Mouse (Mus musculus) kidney, adult 11 months (tissue): ENCODE measurements around the gene Prim2.

Source experiments
- DNase-seq: peaks from one replicate; pipeline ENCODE4 v3.0.0; 2022

The Prim2 gene

DNA sequence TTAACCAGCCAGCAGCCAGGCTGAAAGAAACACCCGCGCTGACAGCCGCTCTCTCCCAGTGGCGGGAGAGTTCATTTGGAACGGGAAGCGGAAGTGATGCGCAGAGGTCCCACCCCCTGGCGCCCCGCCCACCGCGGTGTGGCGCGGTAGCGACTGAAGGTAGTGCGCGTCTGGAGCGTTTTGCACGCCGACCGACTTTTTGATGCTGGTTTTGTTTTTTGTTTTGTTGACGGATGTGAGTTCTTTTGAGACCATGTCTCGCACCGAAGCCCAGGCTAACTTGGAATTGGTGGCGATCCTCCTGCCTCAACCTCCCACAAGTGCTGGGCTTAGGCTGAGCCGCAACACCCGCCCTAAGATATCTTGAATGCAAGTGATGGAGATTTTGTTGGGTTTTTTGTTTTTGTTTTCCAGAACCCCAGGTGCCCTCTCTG lies at the start of gene Prim2:
Gene Prim2 (minus strand): TSS at position 88 of the 434 bp plus-strand sequence.
- peak; percentile 75 for DNase-seq

DNA sequence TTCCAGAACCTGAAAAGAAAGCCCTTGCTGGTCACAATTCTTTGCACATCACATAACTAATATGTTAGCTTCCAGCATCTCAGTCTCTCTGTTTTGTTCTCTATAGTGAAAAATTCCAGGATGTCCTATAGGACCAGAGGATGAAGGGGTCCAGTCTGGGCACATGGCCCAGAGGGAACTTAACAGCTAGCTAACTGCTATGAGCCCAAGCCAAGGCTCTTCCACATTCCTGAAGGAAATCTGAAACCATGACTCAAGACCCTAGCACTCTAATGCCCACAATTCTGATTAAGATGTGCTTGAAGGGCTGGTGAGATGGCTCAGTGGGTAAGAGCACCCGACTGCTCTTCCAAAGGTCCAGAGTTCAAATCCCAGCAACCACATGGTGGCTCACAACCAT lies 48.0 kb upstream of the Prim2 start:
- no peak for DNase-seq

DNA sequence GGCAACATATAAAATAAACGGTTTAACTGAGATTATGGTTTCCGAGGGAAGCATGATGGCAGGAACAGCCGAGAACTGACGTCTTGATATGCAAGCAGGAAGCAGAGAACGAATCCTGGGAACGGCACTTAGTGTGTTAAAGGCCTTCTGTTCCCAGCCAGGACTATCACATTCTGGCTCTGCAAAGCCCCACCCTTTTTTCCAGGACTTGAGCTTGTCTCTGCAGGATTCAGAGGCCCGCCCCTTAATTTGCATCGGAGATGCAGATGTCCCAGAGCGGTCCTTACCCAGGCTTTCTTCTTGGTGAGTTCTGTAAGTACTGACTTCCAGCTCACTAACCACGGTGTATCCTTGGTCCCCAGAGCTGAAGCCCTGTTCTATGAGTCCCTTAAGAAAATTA lies 45.2 kb upstream of the Prim2 start:
- DNase-seq = no peak

DNA sequence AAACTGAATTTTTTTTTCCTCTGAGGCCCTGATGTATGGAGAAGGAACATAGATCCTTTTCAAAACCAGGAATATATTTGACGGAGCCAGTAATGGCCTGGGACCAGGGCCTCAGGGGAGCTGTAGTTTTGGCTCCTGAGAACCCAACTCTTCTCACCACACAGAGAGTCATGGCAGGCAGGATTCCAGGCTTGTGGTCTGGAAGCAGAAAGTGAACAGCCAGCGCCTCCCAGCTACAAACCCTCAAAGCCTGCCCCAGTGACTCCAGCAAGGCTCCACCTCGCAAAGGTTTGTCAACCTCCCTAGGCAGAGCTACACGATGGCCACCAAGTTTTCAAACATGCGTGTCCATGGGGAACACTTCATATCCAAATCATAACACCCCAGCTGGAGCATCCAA lies 42.4 kb upstream of the Prim2 start:
- no peak for DNase-seq

DNA sequence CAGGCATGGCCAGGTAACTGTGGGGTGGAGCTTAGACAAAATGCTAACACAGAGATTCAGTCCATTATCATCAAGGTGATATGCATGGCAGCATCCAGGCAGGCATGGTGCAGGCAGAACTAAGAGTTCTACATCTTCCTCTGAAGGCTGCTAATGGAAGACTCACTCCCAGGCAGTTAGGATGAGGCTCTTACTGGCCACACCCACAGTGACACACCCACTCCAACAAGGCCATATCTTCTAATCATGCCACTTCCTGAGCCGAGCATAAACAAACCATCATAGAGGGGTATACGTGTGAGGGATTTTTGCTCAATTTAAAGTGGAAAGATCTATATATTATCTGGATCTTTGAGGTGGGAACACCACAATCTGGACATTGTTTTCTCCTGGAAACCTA lies 40.0 kb upstream of the Prim2 start:
- no peak for DNase-seq

DNA sequence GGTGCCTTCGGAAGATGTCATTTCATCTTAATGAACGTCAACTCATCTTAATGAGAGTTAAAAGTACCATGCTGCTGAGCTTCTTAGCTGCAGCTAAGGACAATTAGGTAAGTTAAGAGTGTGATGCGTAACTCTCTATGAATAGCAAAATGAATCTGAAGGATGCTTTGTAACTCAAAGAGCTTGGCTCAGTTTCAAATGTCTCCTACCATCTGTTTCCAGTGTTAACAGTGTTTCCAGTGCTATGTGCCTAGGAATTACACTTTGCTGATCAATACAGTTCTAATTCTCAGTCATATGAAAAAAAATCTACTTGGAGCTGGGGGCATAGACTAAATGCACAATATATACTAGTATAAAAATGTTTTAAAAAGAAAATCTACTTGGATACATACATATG lies 31.6 kb upstream of the Prim2 start:
- DNase-seq = no peak

DNA sequence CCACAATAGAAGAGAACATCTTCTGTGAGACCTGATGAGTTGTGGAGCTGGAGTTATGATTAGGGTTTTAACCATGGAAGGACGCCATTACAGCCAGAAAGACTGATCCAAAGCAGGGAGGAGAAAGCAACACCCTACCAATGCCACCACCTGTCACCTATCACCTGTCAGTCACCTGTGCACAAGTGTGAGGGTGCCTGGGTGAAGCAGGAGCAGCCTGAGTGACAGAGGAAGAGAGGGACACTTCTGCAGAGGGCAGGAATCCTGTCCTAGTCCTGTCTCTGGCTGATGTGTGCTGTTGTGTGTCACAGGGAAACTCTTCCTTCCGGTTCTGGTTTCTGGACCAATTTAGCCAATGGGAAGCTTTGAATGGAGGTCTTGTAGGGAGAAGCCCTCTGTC lies 26.4 kb upstream of the Prim2 start:
- DNase-seq = no peak

DNA sequence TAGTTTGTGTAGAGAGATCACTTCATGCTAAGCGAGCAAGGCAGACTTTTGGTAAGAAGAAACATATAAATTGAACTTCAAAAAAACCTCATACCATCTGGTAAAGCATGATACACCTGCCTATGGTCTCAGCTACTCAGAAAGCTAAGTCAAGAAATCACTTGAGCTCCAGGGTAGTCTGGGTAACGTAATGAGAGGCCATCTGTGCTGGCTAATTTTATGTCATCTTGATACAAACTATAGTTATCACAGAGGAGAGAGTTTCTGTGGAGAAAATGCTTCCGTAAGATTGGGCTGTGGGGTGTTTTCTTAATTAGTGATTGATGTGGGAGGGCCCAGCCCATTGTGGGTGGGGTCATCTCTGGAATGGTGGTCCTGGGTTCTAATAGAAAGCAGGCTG lies 24.3 kb upstream of the Prim2 start:
- no peak for DNase-seq

DNA sequence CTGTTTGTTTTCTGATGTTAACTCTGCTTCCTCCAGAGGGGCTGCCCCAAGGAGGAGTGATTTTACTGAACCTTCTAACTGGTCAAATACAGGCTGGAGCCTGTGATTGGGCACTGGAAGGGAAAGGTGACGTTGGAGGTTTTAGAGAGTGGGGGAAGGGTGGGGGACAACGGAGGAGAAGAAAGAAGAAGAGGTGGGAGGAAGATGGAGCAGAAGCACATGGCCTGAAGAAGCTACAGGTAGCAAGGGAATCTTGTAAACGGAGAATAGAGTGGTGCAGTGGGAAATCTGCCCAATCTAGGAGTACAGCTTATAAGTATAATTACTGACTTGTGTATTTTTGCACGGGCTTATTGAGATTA lies 20.5 kb upstream of the Prim2 start:
- no peak for DNase-seq

DNA sequence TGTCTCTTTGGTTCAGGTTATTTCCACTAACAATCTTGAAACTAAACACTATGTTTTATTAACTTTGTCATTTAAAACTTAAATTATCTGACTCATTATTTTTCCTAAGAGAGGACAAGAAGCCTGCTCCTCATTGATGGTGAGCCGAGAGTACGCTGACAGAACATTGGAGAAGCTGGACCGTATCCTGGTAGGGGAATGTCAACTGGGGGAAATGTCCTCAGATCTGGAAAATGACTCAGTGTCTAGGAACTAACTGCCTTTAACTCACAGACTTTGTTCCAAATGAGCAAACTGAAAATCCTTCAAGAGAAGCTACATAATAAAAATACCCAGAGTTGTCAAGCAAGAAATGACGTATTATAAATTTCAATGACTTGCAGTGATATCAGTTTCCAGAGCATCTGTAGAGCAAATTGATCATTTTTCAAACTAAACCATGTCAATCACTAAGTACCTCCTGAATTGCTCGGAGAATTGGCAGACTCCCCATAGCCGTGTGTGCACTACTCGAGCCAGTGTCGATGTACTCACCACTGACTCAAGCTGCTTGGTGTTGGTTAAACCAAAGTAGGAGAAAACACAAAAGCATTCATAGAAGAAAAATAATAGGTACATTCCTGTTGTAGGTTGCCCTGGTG lies 20.0 kb upstream of the Prim2 start:
- DNase-seq = no peak

DNA sequence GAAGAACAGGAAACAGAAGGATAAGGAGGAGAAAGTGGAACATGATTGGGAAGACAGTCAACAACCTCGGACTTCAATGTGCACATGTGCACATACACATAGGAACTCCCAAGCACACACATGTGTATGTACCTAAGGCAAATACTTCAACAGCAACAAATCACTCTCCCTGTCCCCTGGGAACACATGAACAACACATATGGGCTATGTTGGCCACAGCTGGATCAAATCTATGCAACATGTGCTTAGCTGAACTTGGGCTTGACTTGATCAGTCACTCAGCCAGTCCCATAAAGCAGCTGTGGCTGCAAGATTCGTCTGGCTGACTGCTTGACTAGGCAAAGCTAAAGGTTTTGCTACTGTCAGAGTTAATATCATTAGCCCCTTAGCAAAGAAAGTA lies 19.2 kb upstream of the Prim2 start:
- no peak for DNase-seq

DNA sequence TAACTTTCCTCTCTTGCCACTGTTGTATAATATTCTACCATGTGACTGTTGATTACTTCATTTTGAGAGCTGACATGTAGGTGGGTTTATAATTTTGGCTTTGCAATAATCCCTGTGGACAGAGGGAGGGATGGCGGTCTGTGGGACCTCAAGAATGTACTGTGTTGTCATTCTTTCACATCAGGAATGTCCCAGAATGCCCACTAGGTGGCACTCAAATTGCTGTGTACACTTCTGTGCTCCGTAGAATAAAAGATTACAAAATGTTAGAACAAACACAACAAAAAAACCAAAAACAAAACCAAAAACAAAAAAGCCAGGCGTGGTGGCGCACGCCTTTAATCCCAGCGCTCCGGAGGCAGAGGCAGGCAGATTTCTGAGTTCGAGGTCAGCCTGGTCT lies 14.9 kb upstream of the Prim2 start:
- no peak for DNase-seq

DNA sequence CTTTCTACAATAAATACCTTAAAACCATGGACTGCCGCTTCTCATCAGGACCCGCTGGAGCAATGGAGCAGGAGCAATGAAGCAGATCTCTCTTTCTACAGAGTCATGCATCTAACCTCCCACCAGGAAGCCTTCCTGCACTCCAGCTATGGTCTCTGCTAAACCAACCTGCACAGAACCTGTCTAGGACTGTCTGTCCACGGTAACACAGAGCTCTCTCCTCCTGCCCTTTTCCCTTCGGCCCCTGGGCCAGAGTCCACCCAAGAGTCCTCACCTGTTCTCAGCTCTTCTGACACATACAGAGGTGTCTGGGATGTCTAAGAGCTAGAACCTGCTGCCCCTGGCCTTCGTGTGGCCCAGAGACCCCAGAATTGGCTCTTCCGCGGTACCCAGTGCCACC lies 11.3 kb upstream of the Prim2 start:
- peak; percentile 17 for DNase-seq

DNA sequence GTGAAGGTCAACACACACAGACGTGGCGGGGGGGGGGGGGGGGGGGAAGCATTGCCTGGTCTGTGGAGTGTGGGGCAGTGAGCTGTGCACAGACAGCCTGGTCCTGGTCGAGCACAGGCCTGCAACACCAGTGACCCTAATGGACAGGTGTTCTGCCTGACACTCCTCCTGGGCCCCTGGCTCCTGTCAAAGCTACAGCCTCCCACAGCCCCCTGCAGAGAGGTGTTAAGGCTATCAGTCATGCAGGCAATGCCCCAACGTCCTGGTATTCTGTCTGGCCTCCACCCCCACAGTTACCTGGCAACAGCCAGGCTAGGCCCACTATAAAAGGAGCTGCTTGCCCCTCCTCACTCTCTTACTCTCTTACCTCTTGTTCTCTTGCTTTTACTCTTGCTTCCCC lies 10.8 kb upstream of the Prim2 start:
- DNase-seq = no peak

DNA sequence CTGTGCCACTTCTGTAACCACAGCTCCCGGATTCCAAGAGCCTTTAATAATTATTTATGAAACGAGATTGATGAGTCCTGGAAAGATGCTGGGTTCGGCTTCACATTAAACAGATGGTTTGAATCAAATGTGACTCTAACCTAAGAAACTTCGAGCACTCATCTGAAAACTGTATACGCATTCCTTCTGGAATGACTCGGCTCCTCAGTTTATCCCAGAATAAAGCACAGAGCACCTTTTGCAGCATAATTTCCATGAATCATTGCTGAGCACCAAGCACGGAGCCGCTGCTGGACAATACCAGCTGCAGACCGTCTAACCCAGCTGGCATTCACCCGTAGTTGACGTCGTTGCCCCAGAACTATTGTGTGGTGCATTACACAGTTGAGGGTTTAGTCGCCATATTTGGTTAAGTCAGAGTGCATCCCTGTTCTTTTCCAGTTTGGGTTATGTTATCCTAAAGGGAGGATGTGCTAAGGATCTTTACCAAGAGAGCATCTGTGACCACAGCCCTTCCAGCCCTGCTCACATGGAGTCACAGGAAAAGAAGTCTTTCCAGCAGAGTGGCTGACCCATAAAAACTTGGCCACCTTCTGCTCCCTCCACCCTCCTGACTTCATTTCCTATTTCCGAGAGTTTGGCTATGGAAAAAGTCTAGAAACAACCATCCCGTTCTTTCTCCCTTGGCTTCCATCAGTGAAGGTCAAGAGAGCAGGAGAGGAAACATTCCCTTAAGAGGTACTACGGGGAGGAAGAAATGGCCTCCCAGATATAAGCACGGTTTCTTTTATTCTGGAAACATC lies 3.8 kb upstream of the Prim2 start:
- no peak for DNase-seq

DNA sequence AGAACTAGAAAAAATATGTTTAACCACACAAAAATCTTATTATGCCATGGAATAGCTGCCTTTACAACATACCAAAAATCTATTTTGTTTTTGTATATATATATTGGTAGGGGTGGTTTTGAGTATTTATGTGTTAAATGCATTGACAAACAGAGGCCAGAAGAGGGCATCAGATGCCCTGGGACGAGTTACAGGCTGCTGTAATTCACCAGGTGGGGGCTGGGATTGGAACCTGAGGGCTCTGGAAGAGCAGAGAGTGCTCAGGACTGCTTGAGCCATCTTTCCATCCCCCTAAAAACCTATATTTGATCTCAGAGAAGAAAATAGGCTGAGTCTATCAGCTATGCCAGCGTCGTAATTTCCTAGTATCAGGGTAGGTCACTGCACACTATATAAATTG lies 2.9 kb upstream of the Prim2 start:
- DNase-seq = no peak

DNA sequence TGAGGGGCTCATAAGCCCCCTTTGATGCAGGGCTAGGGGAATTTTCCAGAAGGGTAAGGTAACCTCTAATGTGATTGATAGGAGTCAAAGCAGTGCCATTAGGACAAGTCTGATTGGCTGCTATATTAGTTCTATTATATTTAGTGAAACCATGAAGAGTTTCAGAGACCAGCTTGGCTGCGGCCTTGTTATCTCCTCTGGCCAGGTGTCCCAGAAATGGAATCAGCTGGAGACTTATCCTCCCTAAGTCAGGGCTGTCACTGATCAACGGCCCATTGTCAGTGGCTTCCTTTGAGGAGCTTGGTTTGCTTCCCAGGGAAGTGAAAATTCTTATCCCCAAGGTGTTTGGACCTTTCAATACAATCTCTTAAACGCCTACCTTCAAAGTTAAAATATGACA lies 2.5 kb upstream of the Prim2 start:
- no peak for DNase-seq

DNA sequence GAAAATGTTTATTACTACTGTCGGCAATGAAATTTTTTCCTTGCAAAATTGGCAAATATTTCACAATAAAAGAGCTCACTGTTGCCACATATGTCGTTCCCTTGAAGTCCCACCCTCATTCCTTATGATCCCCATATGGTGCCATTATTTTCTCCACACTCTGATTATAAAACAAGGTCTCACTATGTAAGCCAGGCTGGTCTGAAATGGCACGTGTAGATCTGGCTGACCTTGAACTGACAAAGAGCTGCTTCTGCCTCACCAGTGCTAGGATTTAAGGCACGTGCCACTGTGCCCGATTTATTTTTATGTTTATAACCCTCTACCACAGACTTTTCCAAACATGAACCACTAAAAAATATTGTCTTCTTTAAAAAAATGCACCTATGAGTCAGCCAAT lies 1.8 kb upstream of the Prim2 start:
- DNase-seq = no peak

DNA sequence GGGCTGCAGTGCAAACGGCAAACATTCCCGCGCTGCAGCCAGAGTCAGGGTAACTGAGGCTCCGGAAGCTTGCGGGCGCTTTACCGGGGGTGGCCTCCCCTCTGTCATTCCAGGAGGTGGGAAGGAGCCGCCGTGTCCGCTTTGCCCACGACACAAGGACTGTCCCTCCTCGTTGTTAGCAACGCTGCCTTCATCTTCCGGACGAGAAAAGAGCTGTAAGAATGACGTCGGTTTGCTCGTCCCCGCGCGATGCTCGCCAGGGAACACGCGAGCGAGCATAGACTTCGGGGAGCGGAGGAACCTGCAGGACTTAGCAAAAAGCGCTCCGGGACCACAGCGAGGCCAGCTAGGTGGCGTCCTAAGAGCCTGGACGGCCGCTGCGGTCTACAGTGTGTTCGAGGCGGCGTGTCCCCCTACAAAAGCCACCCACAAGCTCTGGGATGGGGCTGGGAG lies 595 bp upstream of the Prim2 start:
- peak; percentile 39 for DNase-seq

DNA sequence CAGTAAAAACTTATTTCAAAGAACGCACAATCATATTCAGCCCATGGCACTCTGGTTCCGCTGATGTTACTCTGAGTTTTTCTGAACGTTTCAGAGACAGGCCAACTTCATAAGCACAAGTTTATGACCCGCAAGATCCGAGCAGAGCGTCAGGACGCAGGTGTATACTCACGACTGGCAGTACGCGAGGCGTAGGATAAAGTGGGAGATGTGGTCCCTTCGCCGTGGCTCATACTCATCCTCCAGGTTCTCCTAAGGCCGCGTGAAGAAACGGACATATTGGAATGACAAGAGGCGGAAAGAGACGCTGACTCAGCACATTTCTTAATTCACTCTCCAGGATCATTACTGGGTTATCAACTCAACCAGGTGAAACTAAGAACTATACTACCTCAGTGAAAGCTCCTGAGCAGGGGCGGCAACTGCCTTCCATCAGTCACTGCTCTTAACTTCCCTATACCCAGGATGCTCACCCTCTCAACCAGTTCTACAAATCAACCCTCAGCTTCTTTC lies 5.9 kb downstream of the Prim2 start:
- no peak for DNase-seq

DNA sequence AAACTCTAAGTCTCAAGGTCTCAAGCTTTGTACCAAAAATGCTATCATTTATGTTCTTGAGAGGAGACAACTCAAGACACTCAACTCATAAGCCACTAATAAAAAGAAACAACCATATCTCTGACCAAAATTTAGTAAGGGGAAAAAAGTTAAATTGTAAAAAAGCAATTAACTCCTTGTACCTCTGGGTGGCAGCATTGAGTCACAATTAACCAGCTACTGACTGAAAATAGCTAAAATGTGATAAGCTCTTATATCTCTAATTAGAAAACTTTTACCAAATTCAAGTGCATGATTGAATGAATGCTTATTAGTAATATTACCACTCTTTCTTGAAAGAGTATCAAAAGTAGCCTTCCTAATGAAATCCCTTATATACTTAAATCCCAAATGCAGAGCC lies 6.4 kb downstream of the Prim2 start:
- no peak for DNase-seq

DNA sequence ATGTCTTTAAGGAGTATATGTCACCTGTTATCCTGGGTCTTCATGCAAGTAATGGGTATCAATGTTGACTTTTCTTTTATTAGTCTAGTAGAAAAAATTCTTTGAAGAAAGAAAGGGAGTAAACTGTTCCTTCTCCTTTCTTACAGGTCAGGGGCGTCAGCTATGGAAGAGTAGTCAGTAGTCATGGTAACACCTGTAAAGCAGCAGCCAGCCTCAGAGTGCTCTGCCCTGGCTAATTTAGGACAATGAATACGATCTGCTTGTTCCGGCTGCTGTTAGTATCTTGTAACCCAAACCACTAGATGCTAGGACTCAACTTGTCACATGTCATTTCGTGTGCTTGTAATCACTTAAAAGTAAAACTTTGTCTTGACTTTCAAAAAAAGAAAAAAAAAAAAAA lies 11.3 kb downstream of the Prim2 start:
- no peak for DNase-seq

DNA sequence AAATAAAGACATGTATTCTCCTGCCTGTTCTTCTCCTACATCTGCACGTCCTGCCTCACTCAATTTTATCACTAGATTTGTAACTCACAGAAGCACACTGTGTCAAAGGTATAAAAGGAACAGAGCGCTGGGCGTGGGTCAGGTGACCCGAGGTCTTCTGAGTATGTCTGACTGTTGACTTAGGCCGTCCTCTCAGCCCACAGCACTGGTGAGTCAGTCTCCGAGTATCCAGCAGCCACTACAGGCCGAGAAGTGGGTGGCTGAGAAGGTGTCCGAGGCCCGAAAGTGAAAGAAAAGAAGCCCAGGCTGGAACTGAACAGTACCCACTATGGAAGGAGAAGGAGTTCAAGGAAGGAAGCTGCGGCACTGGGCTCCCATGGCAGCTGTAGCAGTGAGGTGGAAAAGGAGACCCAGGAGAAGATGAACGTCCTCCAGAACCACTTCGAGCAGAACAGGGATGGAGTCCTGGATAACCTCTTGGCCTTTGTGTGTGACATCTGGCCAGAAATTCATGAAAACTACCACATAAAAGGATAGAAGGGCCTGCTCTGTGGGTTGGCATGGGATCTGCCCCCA lies 11.9 kb downstream of the Prim2 start:
- no peak for DNase-seq

DNA sequence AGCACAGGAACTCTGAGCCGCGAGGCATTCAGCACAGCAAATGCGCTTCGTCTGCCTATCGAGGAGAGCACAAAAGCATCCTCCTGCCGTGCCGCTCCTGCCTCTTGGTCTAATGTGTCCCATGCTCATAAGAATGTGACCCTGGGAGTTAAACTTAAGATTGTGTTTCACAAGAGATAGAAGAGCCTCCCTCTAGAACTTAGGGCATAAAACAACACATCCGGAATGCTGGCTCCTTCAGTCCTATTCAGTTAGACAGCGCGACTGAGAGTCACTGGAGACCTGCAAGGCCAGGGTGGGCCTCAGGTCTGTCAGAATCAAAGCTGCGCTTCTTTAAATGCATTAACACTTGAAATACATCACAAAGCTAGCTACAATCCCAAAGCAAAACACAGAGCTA lies 18.7 kb downstream of the Prim2 start:
- DNase-seq = no peak
